Comparison of ENCODE assay signal across 27 mouse cellular contexts in genomic region chr10:119121575-119121974, GRCm38 (mm10).
"Had no signal": no experiment of that assay in that cellular context is flagged by ENCODE, and none has a peak within 500 bp of the region (broad histone marks: within the 10 kb centered on the region; RNA-seq: fewer than 3 reads in every experiment).

No protein-coding gene starts in this region.

- H3K4me1 ChIP-seq: heart, embryonic 10.5 days; heart, embryonic 12.5 days; kidney, embryonic 15.5 days; limb, embryonic 12.5 days; liver, embryonic 13.5 days; liver, embryonic 15.5 days had no signal

- H3K27me3 ChIP-seq: heart, embryonic 12.5 days; hindbrain, embryonic 12.5 days; kidney, embryonic 15.5 days; limb, embryonic 12.5 days; liver, embryonic 13.5 days; liver, embryonic 15.5 days had no signal

- H3K9me3 ChIP-seq: heart, embryonic 12.5 days; kidney, embryonic 15.5 days; limb, embryonic 12.5 days; liver, embryonic 13.5 days; liver, embryonic 15.5 days had no signal

- H3K27ac ChIP-seq: gastrocnemius, adult 2 months; heart, embryonic 10.5 days; hindbrain, embryonic 12.5 days; hindbrain, embryonic 14.5 days; kidney, embryonic 15.5 days; kidney, postnatal 0 days; limb, embryonic 12.5 days; liver, embryonic 13.5 days; liver, embryonic 15.5 days had no signal

- DNase-seq: forebrain, postnatal 0 days; gastrocnemius, adult 2 months; gastrocnemius, postnatal 10 days; gastrocnemius, postnatal 25 days; heart, adult 18-20 months; heart, postnatal 10 days; heart, postnatal 4 days; kidney, adult 11 months; kidney, adult 2 months; kidney, adult 9 months; kidney, postnatal 14 days; kidney, postnatal 36 days; layer of hippocampus, adult 9-11 months; layer of hippocampus, postnatal 36 days; left cerebral cortex, postnatal 4 days; liver; liver, embryonic 13.5 days had no signal

- H3K4me3 ChIP-seq: gastrocnemius, adult 2 months; heart, embryonic 10.5 days; heart, embryonic 12.5 days; hindbrain, embryonic 12.5 days; kidney, embryonic 15.5 days; limb, embryonic 12.5 days; liver, embryonic 13.5 days; liver, embryonic 15.5 days had no signal

- ATAC-seq: forebrain, postnatal 0 days; hindbrain, embryonic 16.5 days; inflammation-experienced regulatory T-cells, adult 6 months had no signal

- H3K9ac ChIP-seq: forebrain, postnatal 0 days; heart, embryonic 12.5 days; hindbrain, embryonic 12.5 days; hindbrain, embryonic 14.5 days; kidney, embryonic 15.5 days; limb, embryonic 12.5 days; liver, embryonic 13.5 days; liver, embryonic 15.5 days had no signal

- H3K4me2 ChIP-seq: heart, embryonic 12.5 days; hindbrain, embryonic 12.5 days; hindbrain, embryonic 14.5 days; kidney, embryonic 15.5 days; limb, embryonic 12.5 days; liver, embryonic 13.5 days; liver, embryonic 15.5 days had no signal

- H3K36me3 ChIP-seq: heart, embryonic 10.5 days; heart, embryonic 12.5 days; hindbrain, embryonic 12.5 days; kidney, embryonic 15.5 days; limb, embryonic 12.5 days; liver, embryonic 13.5 days; liver, embryonic 15.5 days had no signal
